Mouse (Mus musculus): Measurements from ENCODE around the gene Tnfrsf8. TPM values are rescaled to one million over a fixed set of nuclear protein-coding genes. Genes with fewer than 3 reads are reported as not detected.

Tnfrsf8 gene
- total RNA-seq, 2 experiments from 2014 or later, result 0.13 to 0.36 TPM

DNA sequence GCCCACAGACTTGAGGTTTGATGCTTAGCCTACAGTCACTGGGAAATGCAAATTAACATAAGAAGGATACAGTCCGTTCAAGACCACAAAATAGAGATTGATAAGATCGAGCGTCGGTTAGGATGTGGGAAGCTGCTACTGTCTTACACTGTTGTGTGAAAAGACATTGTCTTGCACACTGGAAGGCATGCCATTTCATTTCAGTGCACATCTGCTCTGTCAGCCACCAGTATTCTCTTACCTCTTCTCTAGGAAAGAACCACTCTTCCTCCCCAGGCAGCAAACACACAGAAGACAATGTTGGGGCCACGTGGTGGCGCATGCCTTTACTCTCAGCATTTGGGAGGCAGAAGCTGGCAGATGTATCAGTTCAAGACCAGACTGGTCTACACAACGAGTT lies 2.4 kb downstream of the Tnfrsf8 start:
- no peak for DNase-seq (ENCODE audit: low spot score in 2 of 2)

DNA sequence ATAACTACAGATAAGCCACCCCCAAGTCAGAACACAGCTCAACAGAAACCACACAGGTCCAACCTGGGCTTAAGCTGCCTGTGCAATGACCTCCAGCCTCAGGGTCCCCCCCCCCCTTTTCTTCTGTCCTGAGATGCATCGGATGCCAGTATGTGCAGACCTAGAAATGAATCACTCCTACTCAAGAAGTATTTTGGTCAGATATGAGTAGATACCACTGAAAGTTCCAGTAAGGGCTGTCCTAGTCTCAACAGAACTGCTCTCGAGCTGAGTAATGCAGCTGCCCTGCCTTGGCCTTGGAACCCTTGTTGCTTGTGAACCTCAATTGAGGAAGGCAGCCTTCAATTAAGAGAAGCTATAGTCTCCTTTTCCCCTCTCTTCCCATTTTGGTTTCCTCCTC lies 4.1 kb downstream of the Tnfrsf8 start:
- no peak for DNase-seq (ENCODE audit: low spot score in 2 of 2)

DNA sequence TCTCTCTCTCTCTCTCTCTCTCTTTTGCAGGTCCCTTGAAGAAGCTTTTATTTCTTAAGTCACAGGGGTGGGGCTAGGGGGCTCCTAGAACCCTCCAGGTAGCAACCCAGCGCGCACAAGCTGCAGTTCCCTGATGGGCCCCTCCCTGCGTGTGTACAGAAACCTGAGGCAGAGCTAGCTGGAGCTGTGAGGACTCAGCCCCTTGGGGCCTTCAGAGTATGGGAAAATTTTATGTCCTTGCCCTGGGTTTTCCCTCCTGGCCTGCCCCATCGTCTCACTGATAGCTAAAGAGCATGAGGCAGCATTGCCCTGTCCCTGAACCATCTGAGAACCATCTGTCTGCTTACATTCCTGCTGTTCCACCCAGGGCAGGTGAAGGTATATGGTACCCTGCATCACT lies 8.5 kb downstream of the Tnfrsf8 start:
- DNase-seq (ENCODE audit: low spot score in 2 of 2), result peak in 1 of 2 experiments; percentile 14

DNA sequence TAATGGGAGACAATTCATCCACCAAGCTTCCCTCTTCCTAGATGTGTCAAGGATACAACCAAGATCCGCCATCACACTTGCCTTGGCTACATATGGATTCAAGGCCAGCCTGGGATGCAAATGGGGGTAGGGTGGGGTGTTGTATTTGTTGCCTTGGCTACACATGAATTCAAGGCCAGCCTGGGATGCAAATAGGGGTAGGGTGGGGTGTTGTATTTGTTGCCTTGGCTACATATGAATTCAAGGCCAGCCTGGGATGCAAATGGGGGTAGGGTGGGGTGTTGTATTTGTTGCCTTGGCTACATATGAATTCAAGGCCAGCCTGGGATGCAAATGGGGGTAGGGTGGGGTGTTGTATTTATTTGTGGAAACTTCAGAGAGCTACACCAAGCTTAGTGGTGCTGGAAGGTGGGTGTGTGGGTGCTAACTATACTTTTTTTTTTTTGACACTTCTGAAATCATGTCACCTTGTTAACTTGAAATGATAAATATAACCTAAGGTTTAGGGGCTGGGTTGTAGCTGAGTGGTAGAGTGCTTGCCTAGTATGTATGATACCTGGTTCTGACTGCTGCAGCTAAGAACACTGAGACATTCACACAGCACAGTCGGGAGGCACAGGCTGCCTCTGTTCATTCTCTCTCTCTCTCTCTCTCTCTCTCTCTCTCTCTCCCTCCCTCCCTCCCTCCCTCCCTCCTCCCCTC lies 9.2 kb downstream of the Tnfrsf8 start:
- DNase-seq (ENCODE audit: low spot score in 2 of 2), result peak in 1 of 2 experiments; percentile 9

DNA sequence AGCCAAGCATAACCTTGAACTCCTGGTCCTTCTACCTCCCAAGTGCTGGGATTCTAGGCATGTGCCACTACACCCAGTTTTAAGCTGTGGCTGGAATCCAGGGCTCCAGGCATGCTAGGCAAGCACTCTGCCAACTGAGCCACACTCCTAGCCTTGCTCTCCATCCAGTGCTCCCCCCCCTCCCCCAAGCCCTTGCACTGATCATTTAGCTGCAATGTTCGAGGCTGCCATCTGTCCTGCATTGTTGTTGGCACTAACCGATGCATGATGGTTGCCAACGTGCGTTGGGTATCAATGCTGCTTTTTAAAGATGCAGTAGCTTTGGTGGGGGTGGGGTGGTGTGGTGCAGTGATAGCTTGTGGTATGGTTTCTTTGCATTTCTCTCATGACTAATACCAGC lies 10.9 kb downstream of the Tnfrsf8 start:
- DNase-seq (ENCODE audit: low spot score in 2 of 2), result no peak

DNA sequence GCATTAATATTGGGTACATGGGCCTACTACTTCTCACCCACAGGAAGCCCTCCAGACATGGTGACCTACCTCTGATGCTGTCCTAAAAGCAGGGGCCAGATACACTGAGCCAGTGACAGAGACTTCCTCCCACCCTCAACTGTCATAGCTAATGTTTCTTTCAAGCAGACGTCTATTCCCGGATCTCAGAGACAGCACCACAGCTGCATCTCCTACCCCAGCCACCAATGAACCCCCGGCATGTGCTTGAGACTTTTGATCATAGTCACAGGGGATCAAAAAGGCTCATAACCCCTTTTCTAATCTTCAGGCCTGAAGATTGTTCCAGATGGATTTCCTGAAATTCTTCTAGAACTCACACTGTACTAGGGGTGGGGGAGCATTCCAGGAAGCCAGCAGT lies 12.9 kb downstream of the Tnfrsf8 start:
- no peak for DNase-seq (ENCODE audit: low spot score in 2 of 2)

DNA sequence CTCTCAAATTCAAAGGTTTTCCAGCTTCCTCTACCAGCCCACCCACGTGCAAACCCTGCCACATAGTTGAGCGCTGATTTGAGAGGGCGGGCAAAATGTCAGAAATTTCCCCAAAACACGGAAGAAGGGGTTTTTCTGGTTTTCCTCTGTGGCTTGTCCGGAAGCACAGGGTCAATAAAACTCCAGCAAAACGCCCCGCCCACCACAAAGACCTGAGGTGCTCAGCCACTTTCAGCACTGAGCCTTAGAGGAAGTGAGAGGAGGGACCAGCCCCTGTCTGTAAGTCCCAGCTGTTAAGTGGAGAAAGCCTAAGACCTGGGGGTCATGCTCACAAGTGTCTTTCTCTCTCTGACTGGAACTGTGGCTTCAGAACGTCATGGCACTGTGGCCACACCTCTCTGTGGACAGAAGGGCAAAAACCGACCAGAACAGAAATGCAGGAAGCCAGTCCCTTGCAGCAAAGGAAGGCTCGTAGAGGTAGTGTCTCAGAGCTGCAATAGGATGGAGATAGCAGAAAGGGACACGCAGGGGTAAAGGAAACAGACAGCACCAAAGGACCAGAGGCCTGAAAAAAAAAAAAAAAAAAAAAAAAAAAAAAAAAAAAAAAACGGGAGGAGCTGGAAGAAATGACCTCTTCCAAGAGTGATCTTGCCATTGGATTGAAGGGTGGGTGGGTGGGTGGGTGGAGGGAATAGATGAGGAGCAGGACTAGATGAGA lies 14.6 kb downstream of the Tnfrsf8 start:
- DNase-seq (ENCODE audit: low spot score in 2 of 2), result no peak

DNA sequence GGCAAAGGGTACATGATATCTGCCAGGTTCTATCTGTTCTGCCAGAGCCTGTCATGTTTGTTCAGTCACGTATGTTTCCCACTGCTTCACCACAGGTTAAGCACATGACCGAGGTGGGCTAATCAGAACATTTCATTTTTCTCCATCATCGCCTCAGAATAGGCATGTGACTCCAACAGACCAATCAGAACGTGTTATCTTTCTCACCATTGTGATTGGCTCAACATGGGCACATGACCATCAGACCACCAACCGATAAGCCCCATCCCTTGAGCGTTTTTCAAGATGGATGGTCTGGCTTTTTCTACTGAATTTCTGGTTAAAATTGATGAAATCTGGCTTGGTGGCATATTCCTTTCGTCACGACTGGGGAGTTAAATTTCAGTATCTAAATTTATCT lies 15.6 kb downstream of the Tnfrsf8 start:
- no peak for DNase-seq (ENCODE audit: low spot score in 2 of 2)

DNA sequence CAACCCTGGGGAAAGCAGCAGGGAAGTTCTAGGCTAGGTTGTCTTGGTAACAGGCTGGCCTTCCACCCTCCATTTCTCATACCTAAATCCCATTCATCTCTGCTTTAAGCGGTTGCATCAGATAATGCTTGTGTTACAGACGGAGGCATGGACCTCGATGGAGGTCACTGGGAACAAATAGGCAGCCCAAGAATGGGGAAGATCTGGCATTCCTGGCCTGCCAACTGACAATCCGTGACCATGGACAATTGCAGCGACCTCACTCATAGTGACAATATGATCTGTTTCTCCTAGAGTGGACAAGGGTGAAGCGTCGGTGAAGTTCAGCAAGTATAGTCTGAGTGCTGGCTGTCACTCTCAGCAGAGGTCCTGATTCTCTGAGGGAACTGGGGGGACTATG lies 16.1 kb downstream of the Tnfrsf8 start:
- no peak for DNase-seq (ENCODE audit: low spot score in 2 of 2)

DNA sequence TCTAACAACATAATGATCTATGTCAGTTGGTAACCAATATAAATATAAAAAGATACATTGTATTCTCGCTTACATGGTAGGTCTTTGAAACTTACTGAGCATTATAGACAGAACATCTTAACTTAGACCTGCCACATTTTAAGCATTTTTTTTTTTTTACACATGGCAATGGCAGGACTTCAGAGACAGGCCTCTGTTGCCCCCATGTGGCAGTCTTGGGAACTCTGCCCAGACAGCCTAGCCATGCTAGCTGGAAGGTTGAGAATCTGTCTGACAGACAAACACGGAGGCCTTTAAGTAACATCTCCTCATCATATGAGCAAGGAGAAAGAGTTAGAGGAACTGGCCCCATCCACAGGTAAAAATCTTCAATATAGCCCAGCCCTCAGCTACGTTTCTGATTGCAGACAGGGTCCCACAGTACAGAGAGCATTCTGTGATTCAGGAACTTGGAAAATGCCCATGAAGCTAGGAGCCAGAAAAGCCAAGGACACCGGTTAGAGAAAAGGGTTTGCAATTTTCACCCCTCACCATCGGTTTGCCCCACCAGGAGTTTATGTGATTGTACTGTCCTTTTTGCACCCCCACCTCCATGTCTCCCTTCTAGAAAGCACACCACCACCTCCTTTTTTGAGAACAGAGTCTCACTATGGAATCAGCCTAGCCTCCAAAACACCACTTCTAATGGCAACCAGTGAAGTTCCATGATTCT lies 19.2 kb downstream of the Tnfrsf8 start:
- peak; percentile 67 to 70 for DNase-seq (ENCODE audit: low spot score in 2 of 2)

DNA sequence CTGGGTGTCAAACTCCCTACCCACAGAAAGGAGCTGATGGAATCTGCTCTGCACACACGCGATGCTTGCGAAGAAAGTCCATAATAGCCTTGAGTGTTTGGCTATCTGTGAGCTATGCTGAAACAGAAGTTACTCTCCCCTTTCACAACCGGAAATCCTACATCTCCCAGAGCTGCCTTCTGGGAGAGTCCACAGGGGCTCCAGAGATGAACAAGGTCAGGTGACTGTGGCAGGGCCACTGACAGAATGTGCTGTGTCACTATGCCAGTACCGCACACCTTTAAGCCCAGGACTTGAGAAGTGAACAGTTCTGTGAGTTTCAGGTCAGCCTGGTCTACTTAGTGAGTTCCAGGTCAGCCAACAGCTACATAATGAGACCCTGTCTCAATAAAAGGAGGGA lies 20.4 kb downstream of the Tnfrsf8 start:
- DNase-seq (ENCODE audit: low spot score in 2 of 2), result no peak

DNA sequence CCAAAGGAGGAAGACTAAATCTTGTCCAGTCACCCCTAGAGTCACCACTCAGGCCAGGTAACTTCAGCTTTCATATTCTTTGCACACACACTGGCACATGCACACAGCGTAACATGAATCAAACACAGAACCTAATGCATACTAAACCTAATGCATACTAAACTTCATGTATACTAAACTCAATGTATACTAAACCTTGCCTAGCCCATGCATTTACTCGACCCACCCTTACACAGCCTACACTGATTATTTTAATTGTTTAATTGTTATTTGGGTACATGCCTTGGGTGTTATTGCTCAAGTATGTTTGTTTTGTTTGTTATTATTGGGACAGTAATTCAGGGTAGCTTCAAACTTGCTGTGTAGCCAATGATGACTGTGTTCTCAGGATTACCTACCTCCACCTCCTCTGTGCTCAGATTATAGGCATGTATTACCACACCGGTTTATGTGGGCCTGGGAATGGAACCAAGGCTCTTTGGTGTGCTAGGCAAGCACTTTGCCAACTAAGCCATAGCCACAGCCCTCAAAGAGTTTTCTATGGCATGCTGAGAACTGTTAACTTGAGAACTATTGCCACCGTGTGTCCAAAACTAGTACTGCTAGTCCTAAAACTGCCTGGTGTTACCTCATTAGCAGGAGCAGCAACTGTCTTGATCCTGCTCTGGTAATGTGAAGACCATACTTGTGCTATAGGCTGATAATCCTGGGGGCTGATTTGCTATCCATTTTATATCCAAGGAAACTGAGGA lies 28.4 kb downstream of the Tnfrsf8 start:
- peak; percentile 52 to 67 for DNase-seq (ENCODE audit: low spot score in 2 of 2)

DNA sequence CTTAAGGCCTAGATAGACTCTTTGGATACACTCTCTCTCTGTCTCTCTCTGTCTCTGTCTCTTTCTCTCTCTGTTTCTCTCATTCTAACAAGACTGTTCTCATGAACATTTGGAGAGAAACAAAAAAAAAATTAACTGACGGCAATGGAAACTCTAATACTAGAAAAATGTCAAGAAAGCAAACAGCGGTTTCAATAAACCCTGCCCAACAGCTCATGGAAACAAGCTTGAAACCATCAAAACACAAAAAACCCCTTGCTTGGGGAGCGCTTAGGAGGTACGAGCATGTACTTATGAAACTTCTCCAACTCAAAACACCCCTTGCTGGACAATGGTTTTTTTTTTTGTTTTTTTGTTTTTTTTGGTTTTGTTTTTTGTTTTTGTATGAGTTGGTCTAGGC lies 30.3 kb downstream of the Tnfrsf8 start:
- no peak for DNase-seq (ENCODE audit: low spot score in 2 of 2)

DNA sequence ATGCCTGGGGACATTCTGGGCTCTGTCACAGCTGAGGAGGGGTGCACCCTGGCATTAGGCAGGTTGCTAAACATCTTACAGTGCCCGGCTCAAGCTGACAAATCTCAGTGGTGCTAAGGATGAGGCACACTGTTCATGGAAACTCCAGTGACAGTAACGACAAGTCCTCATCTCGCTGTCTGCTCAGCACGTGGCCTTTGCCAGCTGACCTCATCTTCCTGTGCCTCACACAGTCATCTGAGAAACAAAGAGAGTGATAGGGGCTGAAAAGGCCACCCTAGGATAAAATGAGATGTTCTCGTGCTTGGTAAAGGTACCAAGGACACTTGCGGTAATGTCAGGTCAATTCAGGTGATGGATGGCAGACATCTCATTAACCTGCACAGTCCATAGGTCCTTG lies 31.5 kb downstream of the Tnfrsf8 start:
- no peak for DNase-seq (ENCODE audit: low spot score in 2 of 2)

DNA sequence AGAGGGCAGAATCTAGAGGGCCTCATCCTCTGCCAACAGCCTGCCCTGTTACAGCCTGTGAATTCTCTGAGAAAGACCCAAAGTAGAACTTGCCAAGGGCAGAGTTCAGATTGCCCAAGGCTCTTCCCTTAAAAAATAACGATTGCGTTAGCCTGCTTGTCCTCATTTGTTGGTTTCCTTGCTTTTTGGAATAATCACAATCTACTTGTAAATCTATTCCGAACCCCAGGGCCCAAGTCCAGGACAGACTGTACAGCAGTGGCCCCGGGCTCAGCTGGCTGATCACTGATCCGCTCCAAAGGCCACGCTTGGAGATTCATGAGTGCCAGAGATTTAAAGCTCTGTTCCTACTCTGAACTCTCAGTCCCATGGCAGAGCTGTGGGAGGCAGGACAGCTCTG lies 34.0 kb downstream of the Tnfrsf8 start:
- DNase-seq (ENCODE audit: low spot score in 2 of 2), result no peak

DNA sequence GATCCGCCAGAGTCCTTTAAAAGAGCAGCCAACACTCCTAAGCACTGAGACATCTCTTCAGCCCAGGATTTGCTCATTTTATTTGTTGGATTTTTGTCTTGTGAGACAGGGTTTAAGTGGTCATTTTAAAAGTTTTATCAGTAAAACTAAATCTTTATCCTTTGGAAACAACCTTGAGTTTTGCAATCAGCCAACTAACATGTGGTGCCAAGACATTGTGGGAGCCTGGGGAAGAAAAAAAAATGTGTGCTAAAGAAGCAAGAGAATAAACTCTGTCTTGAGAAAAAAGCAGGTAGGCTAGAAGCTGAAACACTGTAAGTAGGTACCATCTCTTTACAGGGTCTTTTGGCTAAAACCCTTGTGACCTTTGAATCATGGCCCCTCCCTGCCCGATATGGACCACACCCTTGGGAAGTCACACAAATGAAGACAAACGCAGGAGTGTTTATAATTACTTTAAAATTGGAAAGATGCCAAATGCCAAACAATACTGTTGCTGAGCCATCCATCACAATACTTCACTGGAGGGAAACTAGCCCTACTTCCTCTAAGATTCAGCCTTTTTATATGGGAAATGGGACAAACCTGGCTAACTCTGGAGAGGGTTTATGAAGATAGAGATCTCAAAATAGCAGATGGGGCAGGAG lies 36.1 kb downstream of the Tnfrsf8 start:
- DNase-seq (ENCODE audit: low spot score in 2 of 2), result no peak

DNA sequence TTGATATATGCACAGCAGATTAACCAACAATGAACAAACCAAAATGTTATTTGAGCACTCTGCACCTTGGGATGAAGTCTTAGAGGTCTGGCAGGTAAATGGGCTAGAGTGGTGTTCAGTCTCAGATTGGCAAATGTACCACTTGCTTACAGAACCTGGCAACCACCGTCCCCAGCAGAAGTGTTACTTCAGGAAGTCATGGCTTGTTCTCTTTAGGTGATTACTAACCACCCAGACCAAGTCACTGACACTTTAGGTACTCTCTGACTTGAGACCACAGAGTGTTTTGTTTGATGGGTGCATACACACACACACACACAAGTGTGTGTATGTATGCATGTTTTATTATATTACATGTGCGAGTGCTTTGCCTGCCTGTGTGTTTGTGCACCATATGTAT lies 36.7 kb downstream of the Tnfrsf8 start:
- no peak for DNase-seq (ENCODE audit: low spot score in 2 of 2)

DNA sequence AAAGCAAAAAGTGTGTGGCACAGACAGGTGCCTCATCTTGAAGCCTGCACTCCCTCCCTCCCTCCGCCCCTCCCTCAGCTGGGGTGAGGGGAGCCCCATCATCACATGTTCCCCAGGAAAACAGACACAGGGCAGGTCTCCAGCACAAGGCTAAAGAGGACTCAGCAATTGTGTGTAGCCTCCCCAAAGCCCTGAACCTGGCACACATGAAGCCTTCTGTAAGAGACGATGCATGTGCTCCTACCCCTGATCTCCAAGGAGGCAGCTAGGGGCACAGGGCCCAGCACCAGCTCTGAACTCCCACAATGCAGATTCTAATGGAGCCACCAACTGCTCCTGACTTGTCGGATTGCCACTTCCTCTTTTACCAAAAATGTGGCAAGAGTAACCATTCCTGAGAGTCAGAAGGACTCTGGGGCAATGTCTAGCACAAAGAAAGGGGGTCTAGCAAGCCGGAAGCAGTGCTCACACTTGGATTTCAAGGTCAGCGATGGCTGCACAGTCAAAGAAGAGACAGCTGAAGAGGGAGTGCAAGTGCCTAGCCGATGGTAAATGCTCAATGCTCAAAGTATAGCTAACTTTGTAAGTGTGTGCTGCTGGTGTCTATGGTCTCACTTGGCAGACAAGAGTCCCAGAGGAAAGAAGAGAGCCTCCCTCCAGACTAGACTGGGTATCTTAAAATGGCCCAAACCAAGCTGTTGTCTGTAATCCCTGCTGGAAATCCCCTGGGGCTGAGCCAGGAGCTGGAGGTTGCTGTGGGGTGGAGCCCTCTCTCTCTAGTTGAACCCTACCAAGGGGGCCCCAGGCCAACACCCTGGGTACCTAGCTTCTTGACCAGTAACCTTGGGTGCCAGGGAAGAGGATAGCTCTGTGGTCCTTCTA lies 38.4 kb downstream of the Tnfrsf8 start:
- DNase-seq (ENCODE audit: low spot score in 2 of 2), result no peak

DNA sequence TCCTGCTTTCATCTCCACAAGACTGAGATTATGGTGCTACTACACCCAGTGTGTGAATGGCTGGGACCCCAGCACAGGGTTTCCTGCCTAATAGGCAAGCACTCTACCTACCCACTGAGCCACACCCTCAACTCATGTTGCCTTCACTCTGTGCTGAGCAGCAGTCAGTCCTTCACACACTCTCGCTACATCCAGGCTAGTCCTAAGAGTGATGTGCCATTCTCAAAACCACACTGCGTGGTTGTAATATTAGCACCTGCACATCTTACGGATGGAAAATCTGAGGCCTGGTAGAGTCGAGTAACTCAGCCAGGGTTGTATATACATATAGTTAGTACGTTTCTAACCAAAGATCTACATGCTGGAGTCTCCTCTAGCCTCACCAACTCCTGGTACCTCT lies 40.1 kb downstream of the Tnfrsf8 start:
- DNase-seq (ENCODE audit: low spot score in 2 of 2), result no peak

DNA sequence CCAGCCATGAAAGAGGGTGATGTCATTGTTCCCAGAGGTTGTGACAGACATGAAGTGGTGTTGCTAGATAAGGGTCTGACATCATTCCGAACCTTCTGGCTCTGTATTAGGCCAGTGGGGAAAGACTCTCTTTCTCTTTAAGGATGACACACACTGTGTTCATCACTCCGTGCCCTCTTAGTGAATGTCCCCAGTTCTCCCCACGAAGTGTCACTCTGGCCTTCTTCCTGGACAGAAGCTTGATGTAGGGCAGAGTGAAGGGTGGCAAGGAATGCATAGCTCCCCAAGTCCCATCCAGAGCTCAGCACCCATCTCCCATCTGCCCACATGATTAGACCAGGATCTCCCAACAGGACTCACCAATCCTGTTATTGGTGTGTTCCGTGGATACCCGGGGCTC lies 41.0 kb downstream of the Tnfrsf8 start:
- no peak for DNase-seq (ENCODE audit: low spot score in 2 of 2)
